Mouse (Mus musculus): Measurements from ENCODE around the gene Lasp1. TPM values are rescaled to one million over a fixed set of nuclear protein-coding genes. Genes with fewer than 3 reads are reported as not detected.

The Lasp1 gene
- polyA plus RNA-seq, 1 experiment from 2014 or later = 87.7 TPM

GRCm38 (mm10) chr11:97821401-97822064, 22.7 kb downstream of the Lasp1 start:
- Histone ChIP-seq H3K9me3 (replicated peaks; ENCODE audit: low read length) (no peaks in the 10 kb centered on the region), H3K27ac (peak overlapping the region; percentile 31; the same call in 1 of the 2 replicates), H3K4me3 (replicated peaks; ENCODE audit: low read depth, low read length) (no peak overlapping the region), H3K4me1 (replicated peaks; ENCODE audit: insufficient read depth, low read length) (peaks cover 21% of the 10 kb centered on the region), H3K9ac (ENCODE audit: low read depth, low read length) (no peak overlapping the region), H3K27me3 (ENCODE audit: insufficient read depth, low read length) (no peaks in the 10 kb centered on the region), H3K36me3 (ENCODE audit: insufficient read depth, low read length) (peaks cover 30% of the 10 kb centered on the region; the same call in 1 of the 2 replicates), H3K4me2 (ENCODE audit: low read length) (no peak overlapping the region)
- 90% methylated on average over 8 of the region's 8 CpGs for WGBS
- ATAC-seq (replicated peaks; ENCODE audit: low FRiP score, low read depth) (no peak), DNase-seq (ENCODE audit: low spot score) (no peak)
- TF ChIP-seq CTCF (IDR thresholded peaks at IDR 0.05; ENCODE audit: low read depth) = no peak

DNA sequence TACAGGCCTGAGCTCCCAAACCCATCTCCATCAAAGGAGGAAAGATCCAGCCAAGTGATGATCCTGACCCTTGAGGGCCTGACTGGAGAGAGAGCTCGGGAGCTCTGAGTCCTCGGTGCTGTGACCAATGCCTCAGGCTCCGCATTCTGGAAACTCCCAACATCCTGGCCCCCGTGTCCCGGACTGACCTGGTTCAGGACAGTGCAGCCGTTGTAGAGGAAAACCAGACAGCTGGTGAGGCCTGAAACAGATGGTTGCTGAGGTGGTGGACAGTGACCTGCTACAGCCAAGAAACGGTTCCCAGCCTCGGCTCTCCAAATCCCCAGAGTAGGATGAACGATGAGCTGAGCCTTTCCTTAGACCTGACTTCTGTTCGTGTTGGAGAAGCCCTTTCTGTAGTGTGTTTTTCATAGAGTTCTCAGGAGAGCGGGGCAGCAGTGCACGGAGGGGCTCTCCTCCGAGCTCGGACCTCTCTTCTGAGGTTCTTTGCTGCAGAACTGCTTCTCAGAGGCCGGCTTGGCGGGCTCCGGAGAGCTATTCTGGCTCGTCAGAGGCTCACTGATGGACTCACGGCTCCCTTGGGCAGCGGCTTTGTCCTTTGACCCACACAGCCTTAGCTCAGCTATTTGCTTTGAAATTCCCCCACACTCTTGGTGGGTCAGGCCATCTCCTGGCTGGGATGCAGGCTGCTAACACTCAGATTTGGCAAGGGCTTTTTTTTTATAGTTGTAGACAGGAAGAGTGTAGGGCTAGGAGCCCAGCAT, 24.2 kb downstream of the Lasp1 start:
- 0 out of 2 replicates have a peak, but pooled peaks have one; percentile 3 for TF ChIP-seq CTCF (IDR thresholded peaks at IDR 0.05; ENCODE audit: low read depth)
- Histone ChIP-seq H3K9me3 (replicated peaks; ENCODE audit: low read length) (no peaks in the 10 kb centered on the region), H3K4me3 (replicated peaks; ENCODE audit: low read depth, low read length) (no peak overlapping the region), H3K4me1 (replicated peaks; ENCODE audit: insufficient read depth, low read length) (peaks cover 7% of the 10 kb centered on the region), H3K27me3 (ENCODE audit: insufficient read depth, low read length) (no peaks in the 10 kb centered on the region), H3K27ac (peak overlapping the region; percentile 54; the same call in 1 of the 2 replicates), H3K9ac (ENCODE audit: low read depth, low read length) (no peak overlapping the region), H3K36me3 (ENCODE audit: insufficient read depth, low read length) (peaks cover 41% of the 10 kb centered on the region), H3K4me2 (ENCODE audit: low read length) (no peak overlapping the region)
- 52% methylated on average over 20 of the region's 20 CpGs for WGBS
- DNase-seq (ENCODE audit: low spot score) (peak; percentile 62), ATAC-seq (replicated peaks; ENCODE audit: low FRiP score, low read depth) (no peak; the same call in 1 of the 2 replicates)

GRCm38 (mm10) chr11:97824168-97824567, 25.4 kb downstream of the Lasp1 start:
- H3K9ac ChIP-seq (ENCODE audit: low read depth, low read length) = no peak overlapping the region
- no peaks in the 10 kb centered on the region for H3K27me3 ChIP-seq (ENCODE audit: insufficient read depth, low read length)
- no peaks in the 10 kb centered on the region for H3K9me3 ChIP-seq (replicated peaks; ENCODE audit: low read length)
- H3K4me1 ChIP-seq (replicated peaks; ENCODE audit: insufficient read depth, low read length) = no peaks in the 10 kb centered on the region
- no peak overlapping the region for H3K4me3 ChIP-seq (replicated peaks; ENCODE audit: low read depth, low read length)
- H3K36me3 ChIP-seq (ENCODE audit: insufficient read depth, low read length) = peaks cover 38% of the 10 kb centered on the region; the same call in 1 of the 2 replicates
- DNase-seq (ENCODE audit: low spot score) = no peak
- no peak overlapping the region for H3K27ac ChIP-seq
- WGBS = 95% methylated on average over 11 of the region's 11 CpGs
- TF ChIP-seq CTCF (IDR thresholded peaks at IDR 0.05; ENCODE audit: low read depth) = no peak
- no peak overlapping the region for H3K4me2 ChIP-seq (ENCODE audit: low read length)
- ATAC-seq (replicated peaks; ENCODE audit: low FRiP score, low read depth) = no peak

- no peak overlapping the region for H3K4me2 ChIP-seq (ENCODE audit: low read length)
- ATAC-seq (replicated peaks; ENCODE audit: low FRiP score, low read depth) (no peak), DNase-seq (ENCODE audit: low spot score) (no peak)
- H3K36me3 ChIP-seq (ENCODE audit: insufficient read depth, low read length) = peaks cover 38% of the 10 kb centered on the region; the same call in 1 of the 2 replicates
- no peak overlapping the region for H3K4me3 ChIP-seq (replicated peaks; ENCODE audit: low read depth, low read length)
- TF ChIP-seq CTCF (IDR thresholded peaks at IDR 0.05; ENCODE audit: low read depth) = no peak
- H3K27ac ChIP-seq = no peak overlapping the region; the same call in 1 of the 2 replicates
- H3K9ac ChIP-seq (ENCODE audit: low read depth, low read length) = no peak overlapping the region
- no peaks in the 10 kb centered on the region for H3K9me3 ChIP-seq (replicated peaks; ENCODE audit: low read length)
- H3K4me1 ChIP-seq (replicated peaks; ENCODE audit: insufficient read depth, low read length) = no peaks in the 10 kb centered on the region
- no peaks in the 10 kb centered on the region for H3K27me3 ChIP-seq (ENCODE audit: insufficient read depth, low read length)
- 43% methylated on average over 6 of the region's 6 CpGs for WGBS
Measured at GRCm38 (mm10) chr11:97824895-97825294, 26.1 kb downstream of the Lasp1 start.

DNA sequence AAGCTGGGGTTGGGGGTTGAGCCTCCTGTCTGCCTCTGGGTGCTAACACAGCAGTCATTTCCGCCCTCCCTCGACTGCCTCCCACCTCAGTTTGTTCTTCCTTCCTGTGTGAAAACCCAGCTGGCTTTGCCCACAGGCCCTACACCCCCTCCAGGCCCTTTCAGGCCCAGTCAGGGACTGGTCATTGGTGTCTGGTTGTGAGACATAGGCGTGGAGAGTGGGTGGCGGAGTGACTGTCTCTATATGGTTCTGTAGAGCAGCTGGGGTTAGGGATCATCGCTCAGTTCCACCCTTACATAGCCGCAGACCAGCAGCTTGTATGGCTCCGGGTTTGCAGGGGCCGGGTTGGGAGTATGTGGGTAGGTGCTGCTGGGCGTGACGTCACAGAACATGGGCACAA, 26.5 kb downstream of the Lasp1 start:
- DNase-seq (ENCODE audit: low spot score) (no peak), ATAC-seq (replicated peaks; ENCODE audit: low FRiP score, low read depth) (no peak)
- Histone ChIP-seq H3K9ac (ENCODE audit: low read depth, low read length) (no peak overlapping the region), H3K4me1 (replicated peaks; ENCODE audit: insufficient read depth, low read length) (no peaks in the 10 kb centered on the region), H3K27me3 (ENCODE audit: insufficient read depth, low read length) (no peaks in the 10 kb centered on the region), H3K4me2 (ENCODE audit: low read length) (no peak overlapping the region), H3K9me3 (replicated peaks; ENCODE audit: low read length) (no peaks in the 10 kb centered on the region), H3K27ac (no peak overlapping the region; the same call in 1 of the 2 replicates), H3K36me3 (ENCODE audit: insufficient read depth, low read length) (peaks cover 38% of the 10 kb centered on the region; the same call in 1 of the 2 replicates), H3K4me3 (replicated peaks; ENCODE audit: low read depth, low read length) (no peak overlapping the region)
- no peak for TF ChIP-seq CTCF (IDR thresholded peaks at IDR 0.05; ENCODE audit: low read depth)
- 65% methylated on average over 10 of the region's 10 CpGs for WGBS

DNA sequence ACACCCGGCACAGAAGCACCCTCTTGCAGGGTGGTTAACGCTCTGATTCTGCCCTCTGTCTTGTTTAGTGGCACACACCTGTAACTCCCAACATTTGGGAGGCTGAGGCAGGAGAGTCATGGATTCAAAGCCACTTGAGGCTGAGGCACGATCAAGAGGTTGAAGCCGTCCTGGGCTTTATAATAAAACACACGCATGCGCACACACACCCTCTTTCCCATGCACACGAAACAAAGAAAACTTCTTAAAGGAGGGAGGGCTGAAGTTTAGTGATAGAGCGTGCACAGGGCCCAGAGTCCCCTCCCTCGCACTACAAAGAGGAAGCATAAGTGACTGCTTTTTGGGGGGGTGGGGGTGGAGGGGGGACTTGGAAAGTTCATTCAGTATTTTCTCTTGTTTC, 27.2 kb downstream of the Lasp1 start:
- Histone ChIP-seq H3K9me3 (replicated peaks; ENCODE audit: low read length) (no peaks in the 10 kb centered on the region), H3K9ac (ENCODE audit: low read depth, low read length) (no peak overlapping the region), H3K4me3 (replicated peaks; ENCODE audit: low read depth, low read length) (no peak overlapping the region), H3K27me3 (ENCODE audit: insufficient read depth, low read length) (no peaks in the 10 kb centered on the region), H3K4me2 (ENCODE audit: low read length) (no peak overlapping the region), H3K36me3 (ENCODE audit: insufficient read depth, low read length) (peaks cover 38% of the 10 kb centered on the region; the same call in 1 of the 2 replicates), H3K27ac (no peak overlapping the region), H3K4me1 (replicated peaks; ENCODE audit: insufficient read depth, low read length) (no peaks in the 10 kb centered on the region)
- no peak for DNase-seq (ENCODE audit: low spot score)
- WGBS = 80% methylated on average over 9 of the region's 9 CpGs
- no peak for TF ChIP-seq CTCF (IDR thresholded peaks at IDR 0.05; ENCODE audit: low read depth)
- ATAC-seq (replicated peaks; ENCODE audit: low FRiP score, low read depth) = no peak

Data from kidney, postnatal 0 days (tissue).